Mouse (Mus musculus) cerebellum, adult 11-12 months (tissue): ENCODE measurements around the gene Eri2.
A peak's percentile ranks its signal among the peaks of the same experiment; 100 is the strongest.

Experiments used
- DNase-seq: peaks from one replicate; pipeline ENCODE4 v3.0.0; 2022

Eri2 gene

DNA sequence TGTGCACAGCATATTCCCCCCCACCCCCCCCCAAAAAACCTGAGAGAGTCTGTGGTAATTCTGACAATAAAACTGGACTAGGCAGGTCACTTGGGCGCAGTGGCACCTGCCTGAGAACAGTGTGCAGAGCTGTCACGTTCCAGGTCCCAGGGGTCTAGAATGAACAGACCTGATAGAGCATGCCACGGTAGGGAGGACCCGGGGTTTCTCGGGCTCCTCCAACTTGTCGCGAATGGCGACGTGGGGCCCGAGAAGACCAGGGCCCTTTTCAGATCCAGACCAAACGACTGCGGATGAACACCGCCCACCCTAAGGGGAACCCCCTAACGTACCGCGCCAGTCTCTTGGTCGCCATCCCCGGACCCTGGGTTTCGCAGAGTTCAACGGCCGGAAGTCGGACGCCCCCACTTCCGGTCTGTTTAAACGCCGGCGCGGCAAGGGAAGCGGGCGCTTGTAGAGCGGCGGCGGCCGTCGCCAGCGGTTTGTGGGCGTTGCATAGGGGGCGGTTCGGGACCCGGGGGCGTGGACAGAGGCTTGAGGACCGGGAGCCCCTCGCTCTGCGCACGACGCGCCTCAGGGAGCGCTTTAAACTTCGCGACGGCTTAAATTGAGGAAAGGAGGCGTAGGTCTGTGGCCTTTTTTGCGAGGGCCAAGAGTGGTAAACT lies at the start of gene Eri2, which contains the start of gene Rexo5:
Gene Eri2, minus strand, starts transcription at position 473 of the 665 bp plus-strand sequence.
Gene Rexo5, plus strand, starts transcription at position 421 of the 665 bp plus-strand sequence.
- DNase-seq = peak; percentile 53

- no peak for DNase-seq
Observed at GRCm38 (mm10) chr7:119841820-119842449, 48.1 kb upstream of the Eri2 start.

GRCm38 (mm10) chr7:119835996-119836777 lies 42.3 kb upstream of the Eri2 start:
- no peak for DNase-seq

GRCm38 (mm10) chr7:119835371-119835770 lies 41.5 kb upstream of the Eri2 start:
- no peak for DNase-seq

DNA sequence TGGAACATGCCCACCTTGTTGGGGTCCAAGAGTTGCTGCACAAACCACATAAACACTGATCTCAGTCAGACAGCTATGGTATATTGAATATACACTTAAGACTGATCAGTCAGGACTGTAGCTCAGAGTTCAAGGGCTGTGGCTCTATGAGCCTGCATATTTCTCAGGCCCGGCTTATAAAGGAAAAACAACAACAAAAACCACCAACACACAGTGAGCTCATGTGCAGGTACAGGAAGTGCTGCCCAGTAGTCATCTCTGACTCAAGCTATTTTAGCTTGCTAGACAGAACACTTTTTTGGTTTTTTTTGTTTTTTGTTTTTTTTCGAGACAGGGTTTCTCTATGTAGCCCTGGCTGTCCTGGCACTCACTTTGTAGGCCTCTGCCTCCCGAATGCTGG lies 14.9 kb upstream of the Eri2 start:
- DNase-seq = no peak

GRCm38 (mm10) chr7:119807396-119807795 lies 13.5 kb upstream of the Eri2 start:
- no peak for DNase-seq

DNA sequence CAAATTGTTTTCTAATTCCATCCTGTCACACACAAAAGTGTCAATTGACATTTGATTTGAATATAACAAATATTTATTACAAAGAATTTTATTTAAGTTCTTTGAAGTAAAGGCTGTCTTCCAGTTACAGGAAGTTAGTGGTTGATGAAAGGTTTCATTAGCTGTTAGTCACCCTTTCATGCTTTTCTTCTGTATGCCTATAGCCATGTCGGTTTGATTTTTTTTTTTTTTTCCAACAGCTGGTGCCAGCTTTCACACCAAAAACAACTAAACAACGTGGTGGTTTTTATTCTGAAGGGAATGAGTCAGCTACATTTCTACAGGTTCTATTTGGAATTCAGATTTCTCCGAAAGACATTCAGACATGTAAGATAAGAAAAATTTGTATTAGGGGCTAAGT lies 7.1 kb upstream of the Eri2 start:
- no peak for DNase-seq

- DNase-seq = no peak
Observed at GRCm38 (mm10) chr7:119800488-119800887, 6.6 kb upstream of the Eri2 start.

DNA sequence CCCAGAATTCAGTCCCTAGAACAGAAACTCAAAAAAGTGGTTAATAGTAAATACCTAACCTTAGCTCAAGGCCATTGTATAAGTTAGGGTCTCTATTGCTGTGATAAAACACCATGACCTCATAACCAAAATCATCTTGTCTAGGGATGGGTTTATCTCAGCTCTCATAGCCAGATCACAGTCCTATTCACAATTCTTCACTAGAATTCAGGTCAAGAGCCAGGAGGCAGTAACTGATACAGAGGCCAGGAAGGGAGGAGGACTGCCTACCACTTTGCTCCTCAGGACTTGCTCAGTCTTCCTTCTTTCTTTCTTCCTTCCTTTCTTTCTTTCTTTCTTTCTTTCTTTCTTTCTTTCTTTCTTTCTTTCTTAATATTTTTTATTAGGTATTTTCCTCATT lies 1.5 kb upstream of the Eri2 start:
- DNase-seq = no peak

DNA sequence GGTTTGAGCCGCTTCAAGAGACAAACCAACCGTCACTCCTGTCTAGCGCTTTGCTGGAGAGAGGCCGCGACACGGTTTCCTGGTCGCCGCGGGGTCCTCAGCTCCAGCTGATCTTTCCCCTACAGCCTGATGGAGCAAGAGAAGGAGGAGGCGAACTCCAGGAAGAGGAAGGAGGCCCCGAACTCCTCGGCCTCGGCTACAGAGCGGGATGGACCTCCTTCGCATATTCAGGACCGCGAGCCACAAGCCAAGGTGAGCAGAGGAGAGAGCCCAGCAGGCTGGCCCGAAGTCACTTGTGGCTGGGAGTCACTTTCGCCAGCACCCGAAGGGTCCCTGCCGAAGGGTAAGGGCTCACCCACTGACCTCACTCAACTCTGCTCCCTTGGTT lies 387 bp upstream of the Eri2 start:
- no peak for DNase-seq

DNA sequence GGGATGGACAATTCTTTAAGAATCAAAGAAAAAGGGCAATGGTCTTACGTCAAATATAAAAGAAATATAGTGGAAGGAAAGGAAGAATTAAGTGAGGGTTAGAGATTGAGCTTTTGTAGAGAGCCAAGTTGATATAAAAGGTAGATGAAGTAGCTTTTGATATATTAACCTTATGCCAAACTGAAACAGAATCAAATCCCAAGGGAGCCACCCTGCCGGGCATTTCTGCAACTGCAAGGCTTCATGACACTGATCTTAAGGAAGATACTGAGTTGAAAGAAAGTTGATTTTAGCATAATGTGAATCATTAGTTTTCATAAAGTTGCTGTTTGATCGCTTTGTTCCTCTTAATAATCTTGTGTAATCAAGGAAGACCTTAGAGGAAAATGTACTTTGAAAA lies 4.8 kb downstream of the Eri2 start:
- DNase-seq = no peak

GRCm38 (mm10) chr7:119784908-119785307 lies 8.9 kb downstream of the Eri2 start:
- DNase-seq = no peak

- no peak for DNase-seq
Observed at GRCm38 (mm10) chr7:119783453-119783852, 10.4 kb downstream of the Eri2 start.

- DNase-seq = no peak
Observed at GRCm38 (mm10) chr7:119769895-119770294, 24.0 kb downstream of the Eri2 start.

DNA sequence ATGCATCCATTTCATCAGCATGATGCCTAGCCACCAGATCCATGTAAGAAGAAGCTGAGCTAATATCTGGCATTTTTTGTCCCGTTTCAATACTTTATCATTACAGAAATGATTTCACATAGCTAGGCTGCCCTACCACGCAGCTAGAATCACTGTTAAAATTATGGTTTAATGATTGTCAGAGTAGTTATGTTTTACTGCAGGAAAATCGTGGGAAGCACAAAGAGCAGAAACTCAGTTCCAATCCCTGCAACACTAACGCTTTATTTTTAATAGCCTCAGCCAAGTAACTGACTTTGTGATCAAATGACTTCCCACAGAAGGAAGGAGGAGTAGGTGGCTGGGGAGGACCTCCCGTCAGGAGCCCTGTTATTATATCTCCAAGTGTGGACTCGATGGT lies 26.9 kb downstream of the Eri2 start:
- no peak for DNase-seq

DNA sequence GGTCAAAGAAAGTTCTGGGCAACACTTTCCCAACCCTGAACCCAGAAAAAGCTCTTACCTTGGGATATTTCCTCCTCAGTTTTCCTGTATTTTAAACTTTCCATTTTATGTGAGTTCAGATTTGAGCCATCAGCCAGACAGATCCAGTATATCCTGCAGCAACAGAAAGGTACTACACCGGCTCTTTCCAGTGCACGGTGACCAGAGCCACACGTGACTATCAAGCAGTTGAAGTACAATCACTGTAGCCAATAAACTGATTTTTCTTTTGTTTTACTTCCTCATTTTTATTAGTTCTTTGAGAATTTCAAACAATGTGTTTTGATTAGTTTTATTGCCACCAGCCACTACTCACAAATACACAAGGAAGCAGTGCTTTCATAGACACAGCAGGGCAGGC lies 29.5 kb downstream of the Eri2 start:
- no peak for DNase-seq

DNA sequence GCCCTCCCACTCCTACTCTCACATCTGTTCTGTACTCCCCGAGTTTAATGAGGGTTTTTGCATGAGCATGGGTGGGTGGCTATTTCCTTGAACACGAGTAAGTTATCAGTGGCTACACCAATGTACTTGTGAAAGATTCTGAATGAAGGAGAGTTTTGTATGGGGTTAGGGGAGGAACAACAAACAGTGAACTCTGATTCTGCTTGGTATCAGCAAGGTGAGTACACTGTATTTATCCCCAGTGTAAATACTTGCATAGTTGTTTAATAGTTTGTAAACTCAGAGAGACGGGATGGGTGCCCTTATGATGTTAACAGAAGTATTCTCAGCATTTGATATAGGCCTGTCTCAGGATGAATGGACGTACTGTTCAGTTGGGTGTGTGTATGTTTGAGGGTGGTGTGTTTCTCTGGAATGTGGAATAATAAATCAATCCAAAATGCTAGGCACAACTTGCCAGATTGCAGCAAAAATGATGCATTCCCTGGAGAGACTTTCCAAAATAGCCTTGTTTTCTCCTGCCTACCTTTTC lies 31.6 kb downstream of the Eri2 start:
- no peak for DNase-seq

GRCm38 (mm10) chr7:119760527-119760951 lies 33.3 kb downstream of the Eri2 start, which contains the start of gene Acsm3:
TSS of gene Acsm3 (plus strand) at chr7:119760923.
- no peak for DNase-seq

- DNase-seq = no peak
Observed at GRCm38 (mm10) chr7:119753696-119754095, 40.2 kb downstream of the Eri2 start.

DNA sequence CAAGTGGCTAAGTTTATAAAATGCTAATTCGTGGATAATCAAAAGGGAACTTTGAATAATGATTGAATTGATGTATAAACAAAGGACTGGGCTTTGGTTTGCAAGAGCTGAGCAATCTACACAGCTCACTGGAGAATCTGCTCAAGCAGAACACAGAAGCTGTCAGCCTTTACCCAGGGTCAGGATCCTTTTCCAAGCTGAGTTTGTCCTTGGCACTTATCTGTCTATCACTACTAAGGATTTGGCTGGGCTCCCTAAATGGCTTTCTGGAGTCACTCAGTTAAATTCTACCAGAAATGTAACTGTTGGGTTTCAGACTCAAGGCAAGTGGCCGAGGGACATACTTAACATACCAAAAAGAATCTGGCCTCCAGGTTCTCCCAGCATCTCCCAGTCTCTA lies 43.9 kb downstream of the Eri2 start:
- no peak for DNase-seq

DNA sequence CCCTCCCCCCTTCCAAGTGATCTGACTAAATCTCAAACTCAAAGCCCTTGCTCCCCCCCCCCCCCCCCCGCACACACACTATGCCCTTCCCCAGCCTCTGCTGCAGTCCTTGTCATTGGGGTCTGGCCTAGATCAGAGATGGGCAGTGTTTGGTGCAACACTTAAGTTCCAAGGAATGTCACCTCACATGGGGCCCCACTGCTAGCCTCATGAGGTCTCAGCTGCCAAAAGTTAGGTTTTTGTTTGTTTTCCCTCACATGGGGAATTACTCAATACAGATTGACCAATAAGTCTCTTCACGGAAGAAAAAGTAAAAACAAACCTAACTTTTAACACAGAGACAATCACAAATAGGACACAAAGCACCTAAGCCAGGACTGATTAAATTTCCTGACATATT lies 45.1 kb downstream of the Eri2 start:
- no peak for DNase-seq

DNA sequence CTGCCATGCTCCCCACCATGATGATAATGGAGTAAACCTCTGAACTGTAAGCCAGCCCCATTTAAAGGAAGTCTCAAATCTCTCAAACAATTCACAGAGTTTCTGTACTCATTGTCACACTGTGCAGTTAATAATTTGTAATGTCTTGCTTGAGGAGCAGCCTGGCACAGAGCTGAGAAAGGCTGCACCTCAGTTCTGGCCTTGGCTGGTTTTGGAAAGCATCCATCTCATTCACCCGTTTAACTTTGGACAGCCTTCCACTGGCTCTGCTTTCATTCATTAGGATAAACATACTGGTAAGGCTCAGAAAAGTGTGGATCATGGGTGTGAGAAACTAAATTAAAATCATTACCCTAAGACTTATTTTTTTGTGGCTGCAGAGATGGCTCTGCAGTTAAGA lies 48.0 kb downstream of the Eri2 start:
- no peak for DNase-seq

GRCm38 (mm10) chr7:119744321-119744720 lies 49.5 kb downstream of the Eri2 start:
- DNase-seq = no peak
